Mouse (Mus musculus) myocyte (in vitro differentiated cells): Measurements from ENCODE around the gene Hmgcl.

Experiments
- CEBPB ChIP-seq: IDR thresholded peaks from 2 replicates; pipeline ENCODE4 v1.6.1; 2011; ENCODE audit warnings: mild to moderate bottlenecking, moderate library complexity; ENCODE audit not compliant: poor library complexity, insufficient read depth, severe bottlenecking
- MAX ChIP-seq: IDR thresholded peaks from one replicate; pipeline ENCODE4 v1.6.1; 2011; ENCODE audit warnings: low read depth, mild to moderate bottlenecking, control low read depth
- MYOG ChIP-seq, 3 experiments: IDR thresholded peaks; one replicate each; pipeline ENCODE4 v1.6.1; 2011; ENCODE audit warnings: control low read depth in 2 of 3, low read depth in 2 of 3, mild to moderate bottlenecking in 2 of 3; ENCODE audit not compliant: insufficient read length in 2 of 3, control insufficient read depth in 1 of 3, insufficient read depth in 1 of 3
- POLR2A ChIP-seq: IDR thresholded peaks from one replicate; pipeline ENCODE4 v1.6.1; 2011; ENCODE audit warnings: low read depth, mild to moderate bottlenecking, control low read depth, moderate library complexity; ENCODE audit not compliant: insufficient read length
- POLR2AphosphoS2 ChIP-seq: IDR thresholded peaks from one replicate; pipeline ENCODE4 v1.6.1; 2011; ENCODE audit warnings: low read depth, control low read depth; ENCODE audit not compliant: insufficient read length
- REST ChIP-seq: IDR thresholded peaks from one replicate; pipeline ENCODE4 v1.6.1; 2011; ENCODE audit warnings: mild to moderate bottlenecking, control low read depth, moderate library complexity; ENCODE audit not compliant: insufficient read depth, insufficient read length
- TCF12 ChIP-seq: IDR thresholded peaks from one replicate; pipeline ENCODE4 v1.6.1; 2011; ENCODE audit warnings: mild to moderate bottlenecking, control low read depth; ENCODE audit not compliant: poor library complexity, insufficient read depth, severe bottlenecking

DNA sequence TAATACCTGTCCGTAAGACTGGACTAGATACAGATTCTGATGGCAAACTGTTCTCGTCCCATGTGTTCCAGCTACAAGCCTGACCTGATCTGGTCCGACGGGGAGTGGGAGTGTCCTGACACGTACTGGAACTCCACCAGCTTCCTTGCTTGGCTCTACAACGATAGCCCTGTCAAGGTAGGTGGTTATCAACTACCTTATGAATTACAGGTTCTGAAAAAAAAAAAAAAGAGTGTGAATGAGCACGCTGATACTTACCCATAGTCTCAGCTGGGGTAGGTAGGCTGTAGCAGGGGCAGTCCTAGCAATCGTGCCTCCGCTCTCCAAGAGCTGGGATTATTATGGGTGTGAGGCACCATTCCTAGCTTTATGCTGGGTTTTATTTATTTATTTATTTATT is 16.4 kb upstream of the Hmgcl start:
- TF ChIP-seq POLR2A (no peak), POLR2AphosphoS2 (no peak), TCF12 (no peak), MAX (no peak), CEBPB (no peak), MYOG (IDR thresholded peaks at IDR 0.05; ENCODE audit: control insufficient read depth in 1 of 3, insufficient read depth in 1 of 3, insufficient read length in 2 of 3, low read depth in 2 of 3) (no peak), REST (no peak)
